Mouse (Mus musculus) gastrocnemius, postnatal 10 days (tissue): ENCODE data around the gene N4bp1. TPM values are rescaled to one million over a fixed set of nuclear protein-coding genes. Genes with fewer than 3 reads are reported as not detected.

Experiments
- DNase-seq: peaks from one replicate; pipeline ENCODE4 v3.0.0; 2021; ENCODE audit warnings: mixed read lengths
- total RNA-seq, 2 experiments: library from RNA; stranded (reverse); gene quantifications; 2 replicates each; pipeline ENCODE4 v1.2.3; 2021

The N4bp1 gene
- total RNA-seq, 2 experiments from 2014 or later, result 15.4 to 21.7 TPM

GRCm38 (mm10) chr8:86765669-86766068 is 119.4 kb downstream of the N4bp1 start:
- no peak for DNase-seq

- no peak for DNase-seq
These were observed 119.9 kb downstream of the N4bp1 start for GRCm38 (mm10) chr8:86765155-86765554.

DNA sequence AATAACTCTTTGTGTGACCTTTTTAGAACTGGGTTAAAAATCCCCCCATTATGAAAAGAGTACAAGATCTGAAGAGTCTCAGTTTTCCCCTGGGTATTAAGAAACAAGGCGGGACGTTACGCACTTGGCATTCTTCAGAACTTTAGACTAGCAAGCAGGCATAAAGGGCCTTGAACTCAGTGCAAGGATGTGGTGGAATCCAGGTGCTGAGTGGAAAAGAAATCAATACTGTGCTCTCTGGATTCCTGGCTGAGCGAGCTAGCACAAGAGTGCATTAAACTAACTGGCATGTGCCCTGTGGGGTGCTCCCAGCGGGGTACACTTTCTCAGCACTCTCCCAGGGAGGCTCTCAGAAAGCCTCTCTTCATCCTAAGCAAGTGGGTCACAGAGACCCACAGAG is 122.3 kb downstream of the N4bp1 start:
- DNase-seq, result no peak

DNA sequence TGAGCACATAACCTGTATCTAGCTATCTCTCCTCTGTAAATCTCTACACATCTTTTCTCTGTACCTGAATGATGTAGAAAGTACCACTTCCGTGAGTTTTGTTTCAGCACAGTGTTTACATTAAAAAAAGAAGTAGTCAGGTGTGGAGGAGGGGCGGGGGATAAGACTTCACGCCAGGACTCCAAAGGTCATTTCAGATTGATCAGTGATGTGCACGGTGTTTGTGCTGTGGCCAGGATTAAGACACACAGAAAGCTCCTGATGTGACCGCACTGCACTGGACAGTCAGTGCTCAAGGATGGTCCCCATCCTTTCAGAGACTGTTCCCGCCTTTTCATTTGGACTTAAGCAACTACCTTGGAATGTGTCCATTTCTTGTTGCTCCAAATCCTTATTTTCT is 124.3 kb downstream of the N4bp1 start:
- no peak for DNase-seq

DNA sequence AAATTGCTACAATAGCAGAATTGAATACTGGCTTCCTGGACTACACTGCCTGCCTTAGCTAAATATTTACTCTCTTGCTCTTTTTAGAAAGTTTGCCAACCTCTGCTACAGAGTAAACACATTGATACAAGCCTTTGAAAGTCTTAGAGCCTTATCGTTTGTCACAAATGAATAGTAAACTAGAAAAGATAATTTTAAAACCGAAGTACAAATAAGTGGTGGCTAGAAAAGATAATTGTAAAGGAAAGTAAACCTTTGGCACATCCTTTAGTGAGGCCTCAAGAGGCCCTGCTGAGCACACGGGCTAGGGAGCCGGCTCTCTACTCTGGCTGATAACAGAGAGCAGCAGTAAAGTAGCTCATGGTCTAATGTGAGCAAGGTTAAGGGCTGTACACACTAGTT is 126.0 kb downstream of the N4bp1 start:
- DNase-seq, result no peak

GRCm38 (mm10) chr8:86758651-86759050 is 126.4 kb downstream of the N4bp1 start:
- DNase-seq, result no peak

Other genes starting within 250 kb of the N4bp1 start
- 1 to 10 TPM; 4.1 to 6.7 TPM for gene Gm10638, start 139.6 kb downstream of the N4bp1 start, total RNA-seq
- gene Siah1a, start 139.3 kb downstream of the N4bp1 start, total RNA-seq, result 10 to 100 TPM; 14.5 to 17.1 TPM